Mouse (Mus musculus): ENCODE measurements at regions not wholly inside any gene's neighbourhood (a gene's known extent, or its start where the extent isn't known, plus 50 kb on each side); places are given as distances from the start of the nearest gene placed in this dataset.

DNA sequence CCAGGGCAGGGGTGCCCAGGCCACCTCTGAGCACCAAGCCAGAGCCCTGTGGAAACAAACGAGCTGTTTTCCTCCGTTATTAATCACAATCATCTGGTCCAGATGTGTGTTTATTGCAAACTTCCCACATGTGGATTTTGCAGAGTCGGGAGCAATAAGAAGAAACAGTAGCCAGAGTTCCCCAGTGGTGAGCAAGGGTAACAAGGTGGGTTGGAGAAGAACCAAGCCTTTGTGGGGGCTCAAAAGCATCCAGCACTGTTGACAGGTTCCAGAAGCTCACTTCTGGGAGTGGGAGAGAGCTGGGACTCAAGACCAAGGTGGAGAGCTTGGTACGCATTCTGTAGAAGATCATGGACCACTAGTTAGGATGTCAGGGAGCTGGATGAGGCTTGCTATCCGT is 63.6 kb downstream of the Hif1an start:
- DNase-seq (ENCODE audit: low read depth, low spot score) = no peak

DNA sequence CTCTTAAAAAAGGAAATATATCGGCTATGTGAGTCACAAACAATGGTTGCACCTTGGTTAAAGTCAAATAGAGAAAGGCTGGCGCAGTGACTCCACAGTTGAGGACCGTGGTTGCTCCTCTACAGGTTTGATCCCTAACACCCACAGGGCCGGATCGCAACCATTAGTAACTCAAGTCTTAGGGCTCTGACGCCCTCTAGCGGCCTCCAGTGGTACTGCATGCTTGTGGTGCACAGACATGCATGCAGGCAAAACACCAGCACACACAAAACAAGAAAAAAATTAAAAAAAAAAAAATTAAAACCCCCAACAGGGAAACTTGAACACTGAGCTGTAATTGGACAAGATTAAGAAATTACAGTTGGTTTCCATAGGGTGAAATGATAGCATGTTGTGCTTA is 67.1 kb downstream of the Hif1an start:
- peak; percentile 41 for DNase-seq (ENCODE audit: low read depth, low spot score)

DNA sequence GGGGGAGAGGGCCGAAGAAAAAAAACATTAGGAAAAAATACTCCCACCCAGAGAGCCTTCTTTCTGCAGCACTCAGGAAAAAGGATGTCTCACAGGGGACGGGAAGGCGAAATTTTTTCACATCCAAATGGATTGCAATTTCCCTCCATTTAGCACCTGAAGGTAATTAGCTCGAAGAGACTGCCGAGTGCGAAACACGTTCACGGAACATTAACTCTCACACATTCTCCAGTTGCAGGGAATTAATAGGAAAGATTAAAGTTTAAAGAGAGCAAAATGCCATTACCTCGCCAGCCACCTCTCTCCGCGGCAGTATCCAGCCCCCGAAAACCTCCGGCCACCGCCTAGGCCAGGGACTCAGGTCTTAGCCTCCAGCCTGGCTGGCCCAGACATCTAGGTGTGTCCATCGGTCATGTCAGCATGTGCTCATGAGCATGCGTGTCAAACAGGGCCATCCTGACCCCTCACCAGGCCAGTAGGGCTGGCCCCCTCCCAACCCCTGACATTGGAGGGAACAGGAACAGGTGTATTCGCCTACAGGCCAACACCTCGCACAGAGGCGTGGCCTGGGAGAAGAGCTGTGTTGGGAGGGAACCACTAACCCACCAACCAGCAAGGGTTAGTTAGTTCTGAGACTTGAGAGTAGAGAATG is 68.8 kb downstream of the Hif1an start:
- DNase-seq (ENCODE audit: low read depth, low spot score) = no peak

DNA sequence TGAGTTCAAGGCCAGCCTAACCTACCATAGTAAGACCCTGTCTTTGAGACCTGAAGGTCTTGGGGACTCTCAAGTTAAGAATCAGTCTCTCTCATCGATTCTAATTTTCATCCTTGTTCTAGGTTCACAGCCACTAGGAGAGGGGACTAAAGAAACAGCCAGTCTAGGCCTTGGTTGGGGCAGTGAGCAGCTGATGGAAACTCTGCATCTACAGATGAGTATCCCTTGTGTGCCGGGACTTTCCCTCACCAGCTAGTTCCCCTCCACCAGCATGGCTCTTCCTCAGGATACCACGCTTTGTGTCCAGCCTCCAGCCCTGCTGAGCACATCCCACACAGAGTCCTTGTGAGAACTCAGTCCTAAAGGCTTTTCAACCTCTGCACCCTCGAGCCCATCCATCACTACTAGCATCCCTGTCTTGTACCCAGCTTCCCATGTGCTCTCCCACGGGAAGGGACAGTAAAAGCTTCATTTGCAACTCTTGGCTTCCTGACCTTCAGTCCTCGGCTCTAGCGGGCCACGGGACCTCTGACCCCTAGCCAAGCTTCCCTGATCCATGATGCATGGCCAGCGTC is 74.6 kb downstream of the Hif1an start:
- no peak for DNase-seq (ENCODE audit: low read depth, low spot score)

DNA sequence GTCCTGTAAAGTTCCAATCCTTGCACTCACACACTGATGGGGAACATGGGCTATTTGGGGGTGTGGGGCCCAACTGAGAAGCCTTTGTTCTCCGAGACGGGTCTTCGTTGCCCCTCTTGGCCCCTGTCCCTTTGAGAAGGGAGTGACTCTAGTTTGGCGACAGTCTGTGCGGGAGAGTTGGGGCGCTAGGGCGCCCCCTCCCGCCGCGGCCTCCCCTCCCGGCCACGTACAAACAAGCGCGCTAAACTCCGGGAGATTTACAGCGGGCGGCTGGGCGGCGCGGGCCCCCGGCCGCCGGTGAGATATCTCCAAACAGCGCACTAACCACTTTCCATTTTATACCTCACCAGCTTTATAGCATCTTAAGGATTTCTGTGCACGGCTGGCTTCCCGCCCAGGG is 77.4 kb downstream of the Hif1an start:
- no peak for DNase-seq (ENCODE audit: low read depth, low spot score)

DNA sequence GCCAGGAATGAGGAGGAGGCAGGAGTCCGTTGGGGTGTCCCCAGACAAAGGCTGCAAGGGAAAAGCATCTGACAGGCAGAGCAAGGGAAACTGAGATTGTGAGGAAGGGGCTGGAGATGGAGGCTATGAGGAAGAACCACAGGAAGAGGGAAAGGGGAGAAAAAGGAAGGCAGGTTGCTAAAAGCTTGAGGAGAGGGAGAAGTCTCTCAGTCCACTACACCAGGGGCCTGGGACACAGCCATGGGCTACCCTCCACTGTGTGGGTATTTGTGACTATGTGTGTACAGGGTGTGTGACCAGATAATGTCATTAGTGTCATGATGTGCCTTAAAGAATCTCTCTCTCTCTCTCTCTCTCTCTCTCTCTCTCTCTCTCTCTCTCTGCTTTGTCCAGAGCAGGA is 77.9 kb downstream of the Hif1an start:
- DNase-seq (ENCODE audit: low read depth, low spot score) = no peak

DNA sequence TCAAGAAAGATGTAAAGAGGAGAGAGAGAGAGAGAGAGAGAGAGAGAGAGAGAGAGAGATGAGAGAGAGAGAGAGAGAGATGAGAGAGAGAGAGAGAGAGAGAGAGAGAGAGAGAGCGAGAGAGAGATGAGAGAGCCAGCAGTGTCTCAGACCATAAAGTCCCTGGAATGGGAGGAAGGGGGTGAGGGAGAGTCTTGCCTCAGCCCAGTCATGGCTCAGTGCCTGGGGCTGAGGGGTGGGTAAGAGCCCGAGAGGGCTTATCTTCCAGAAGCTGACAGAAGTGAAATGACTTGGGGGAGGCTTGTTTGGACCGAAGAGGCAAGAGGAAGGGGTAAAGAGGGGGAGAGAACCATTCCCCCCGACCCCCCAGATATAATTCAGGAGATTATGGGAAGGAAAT is 79.6 kb downstream of the Hif1an start:
- no peak for DNase-seq (ENCODE audit: low read depth, low spot score)

DNA sequence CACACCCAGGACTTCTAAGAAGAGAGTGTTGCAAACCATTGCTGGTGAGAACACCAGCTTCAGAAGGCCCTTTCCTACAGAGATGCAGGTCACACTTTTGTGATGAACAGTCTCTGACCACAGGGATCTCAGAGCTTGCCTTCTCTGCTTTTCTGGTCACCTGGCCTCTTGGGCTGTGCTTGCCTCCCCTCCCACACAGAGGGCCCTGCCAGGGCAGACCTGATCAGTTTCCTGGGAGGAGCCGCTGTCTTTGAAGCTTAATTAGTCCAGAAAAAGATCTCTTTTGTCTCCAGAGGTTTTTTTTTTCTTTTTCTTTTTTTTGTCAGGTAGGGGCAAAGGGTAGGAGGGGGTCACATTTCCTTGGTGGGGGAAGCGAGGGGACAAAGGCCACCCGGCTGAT is 81.7 kb downstream of the Hif1an start:
- no peak for DNase-seq (ENCODE audit: low read depth, low spot score)

DNA sequence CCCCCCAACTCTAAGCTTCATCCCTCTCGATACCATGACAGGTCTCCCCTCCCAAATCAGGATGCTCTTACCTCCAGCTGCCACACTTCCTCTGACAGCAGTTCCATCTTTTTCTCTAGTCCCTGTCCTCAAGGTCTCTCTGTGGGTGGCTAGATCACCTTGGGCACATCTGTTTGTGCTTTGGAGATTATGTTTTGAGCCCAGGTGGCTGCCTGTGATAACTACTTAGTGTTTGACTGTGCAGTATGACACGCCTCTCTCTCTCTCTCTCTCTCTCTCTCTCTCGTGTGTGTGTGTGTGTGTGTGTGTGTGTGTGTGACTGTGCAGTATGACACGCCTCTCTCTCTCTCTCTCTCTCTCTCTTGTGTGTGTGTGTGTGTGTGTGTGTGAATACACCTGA is 82.3 kb downstream of the Hif1an start:
- no peak for DNase-seq (ENCODE audit: low read depth, low spot score)

DNA sequence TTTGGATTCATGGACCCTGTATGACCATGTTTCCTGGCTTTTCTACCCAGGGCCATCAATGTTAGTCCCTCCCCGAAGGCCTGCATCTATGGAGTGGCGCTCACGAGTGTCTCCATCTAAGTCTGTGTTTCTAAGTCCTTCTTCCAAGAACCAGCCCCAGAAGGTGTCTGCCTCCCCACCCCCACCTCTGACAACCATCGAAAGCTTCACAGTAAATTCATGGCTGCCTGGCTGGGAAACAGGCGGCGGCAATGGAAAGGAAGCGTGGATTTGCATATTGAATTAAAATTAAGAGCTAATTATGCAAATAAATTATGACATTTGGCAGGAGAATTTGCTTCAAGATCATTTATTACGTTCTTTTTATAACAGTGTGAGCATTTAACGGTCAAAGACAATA is 83.9 kb downstream of the Hif1an start:
- DNase-seq (ENCODE audit: low read depth, low spot score) = no peak

DNA sequence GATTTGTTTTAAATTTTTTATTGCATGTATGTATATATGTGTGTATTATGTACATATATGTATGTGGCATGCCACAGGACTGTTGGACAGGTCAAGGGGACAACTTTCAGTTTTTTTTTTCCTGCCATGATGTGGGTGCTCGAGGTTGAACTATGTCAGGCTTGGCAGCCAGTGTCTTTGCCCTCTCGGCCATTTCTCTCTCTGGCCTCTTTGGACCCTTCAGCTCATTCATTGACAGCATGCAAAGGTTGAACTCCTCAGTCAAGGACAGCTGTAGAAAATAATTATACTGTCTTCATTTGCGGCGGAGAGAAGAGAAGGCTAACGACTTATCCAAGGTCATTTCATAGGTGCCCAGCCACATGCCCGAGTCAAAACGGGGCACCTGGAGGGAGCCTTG is 86.6 kb downstream of the Hif1an start:
- no peak for DNase-seq (ENCODE audit: low read depth, low spot score)

DNA sequence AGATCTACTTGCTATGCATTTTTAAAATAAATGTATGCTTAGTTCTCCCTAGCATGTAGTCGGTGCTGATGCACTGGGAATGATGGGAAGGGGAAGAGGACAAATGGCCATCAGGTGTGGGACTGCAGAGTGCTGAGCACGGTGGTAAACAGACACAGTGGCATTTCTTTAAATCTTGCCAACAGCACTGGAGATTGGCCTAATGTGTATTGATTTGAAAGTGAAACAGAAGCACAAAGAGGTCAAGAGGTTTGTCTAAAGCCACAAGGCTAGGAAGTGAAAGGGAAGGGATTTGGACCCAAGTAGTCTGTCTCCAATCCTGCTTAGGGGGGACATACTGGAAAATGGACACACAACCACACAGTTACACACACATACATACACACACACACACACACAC is 88.2 kb downstream of the Hif1an start:
- no peak for DNase-seq (ENCODE audit: low read depth, low spot score)

DNA sequence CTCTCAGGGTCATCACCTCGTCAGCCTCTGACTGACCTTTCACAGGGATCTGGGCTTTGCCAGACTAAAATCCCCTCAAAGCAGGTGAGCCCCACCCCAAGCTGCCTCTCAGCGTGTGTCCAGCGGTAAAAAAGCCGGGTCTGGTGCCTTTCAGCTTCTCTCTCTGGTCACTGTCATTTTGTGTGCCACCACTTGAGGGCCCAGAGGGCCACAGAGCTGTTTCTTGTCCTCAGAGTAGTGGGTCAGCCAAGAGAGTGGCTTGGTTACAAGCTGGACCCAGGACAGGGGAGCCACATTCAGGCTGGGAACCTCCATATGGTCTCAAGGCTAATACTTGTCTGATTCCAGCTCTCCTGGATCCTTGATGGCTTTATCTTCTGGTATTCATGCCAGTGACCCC is 89.0 kb downstream of the Hif1an start:
- no peak for DNase-seq (ENCODE audit: low read depth, low spot score)

DNA sequence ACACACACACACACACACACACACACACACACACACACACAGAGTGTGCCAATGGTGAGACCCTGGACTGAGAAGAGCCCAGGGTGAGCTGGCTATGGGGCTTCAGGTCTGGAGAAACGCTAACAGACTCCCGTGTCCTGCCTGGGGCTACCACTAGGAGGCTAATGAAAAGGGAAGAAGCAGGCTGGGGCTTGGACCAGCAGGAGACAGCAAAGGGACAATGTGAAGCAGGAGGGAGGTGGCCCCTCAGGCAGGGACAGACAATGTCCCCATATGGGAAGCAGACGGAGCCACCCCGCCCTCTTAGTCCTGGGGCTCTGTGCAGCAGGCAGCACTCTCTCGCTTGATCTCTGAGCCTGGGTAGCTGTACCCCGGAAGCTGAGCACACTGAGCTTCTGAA is 93.1 kb downstream of the Hif1an start:
- DNase-seq (ENCODE audit: low read depth, low spot score) = peak; percentile 44

DNA sequence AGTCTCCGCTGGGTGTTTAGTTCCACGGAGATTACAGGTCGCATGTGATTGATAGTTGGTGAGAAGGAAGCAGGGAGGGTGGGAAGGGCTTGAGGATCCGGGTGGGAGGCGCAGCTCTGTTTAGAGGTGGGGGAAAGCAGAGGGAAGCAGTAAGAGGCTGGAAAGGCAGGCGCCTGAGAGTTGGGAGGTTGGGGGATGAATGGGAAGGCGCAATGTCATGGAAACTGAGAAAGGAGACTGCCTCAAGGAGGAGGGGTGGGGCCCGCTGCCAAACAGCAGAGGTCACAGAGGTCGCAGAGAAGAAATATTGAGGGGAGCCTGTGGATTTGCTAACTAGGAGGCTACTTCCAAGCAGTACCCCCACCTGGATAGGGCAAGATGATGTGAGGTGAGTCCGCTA is 96.5 kb upstream of the Pax2 start:
- DNase-seq (ENCODE audit: low read depth, low spot score) = no peak

DNA sequence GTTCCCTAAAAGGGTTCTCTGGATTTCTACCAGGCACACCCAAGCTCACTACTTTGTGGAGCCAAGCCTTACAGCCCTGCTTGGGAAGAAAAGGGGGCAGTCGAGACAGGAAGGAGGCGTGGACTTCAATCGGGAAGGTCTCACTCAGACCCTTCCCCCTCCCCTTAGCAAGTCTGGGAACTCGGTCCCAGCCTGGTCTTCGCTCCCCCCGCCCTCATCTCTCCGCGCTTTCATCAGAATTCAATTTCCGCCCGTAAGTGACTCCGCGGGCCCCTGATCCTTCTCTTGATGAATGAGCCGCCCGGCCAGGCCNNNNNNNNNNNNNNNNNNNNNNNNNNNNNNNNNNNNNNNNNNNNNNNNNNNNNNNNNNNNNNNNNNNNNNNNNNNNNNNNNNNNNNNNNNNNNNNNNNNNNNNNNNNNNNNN is 86.3 kb upstream of the Pax2 start:
- no peak for DNase-seq (ENCODE audit: low read depth, low spot score)

DNA sequence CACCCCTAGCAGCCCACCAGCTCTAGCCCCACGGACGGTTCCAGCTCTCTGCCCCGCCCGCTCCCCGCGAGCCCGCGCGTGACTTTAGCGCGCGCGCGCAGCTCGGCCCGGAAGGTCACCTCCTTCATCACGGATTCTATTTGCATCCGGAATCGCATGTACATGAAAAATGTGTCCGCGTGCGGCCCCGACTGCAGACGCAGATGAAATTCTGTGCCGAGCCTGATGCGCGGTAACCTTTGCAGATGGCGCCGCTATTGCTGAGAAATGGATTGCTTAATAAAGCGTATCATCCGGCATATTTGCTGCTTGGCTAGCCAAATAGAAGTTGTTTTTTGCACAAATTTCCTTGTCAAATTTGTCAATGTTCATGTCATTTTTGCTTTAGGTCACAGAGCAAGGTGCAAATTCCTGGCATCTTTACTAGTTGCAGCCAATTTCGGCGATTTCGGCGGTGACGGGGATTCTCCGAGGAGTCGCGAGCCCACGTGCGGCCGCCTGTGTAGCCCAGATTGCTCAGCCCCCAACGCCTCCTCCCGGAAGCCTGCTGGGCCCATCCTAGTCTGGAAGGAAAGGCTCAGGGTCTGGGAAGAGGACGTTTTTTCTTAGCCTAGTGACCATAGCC is 81.1 kb upstream of the Pax2 start:
- no peak for DNase-seq (ENCODE audit: low read depth, low spot score)

DNA sequence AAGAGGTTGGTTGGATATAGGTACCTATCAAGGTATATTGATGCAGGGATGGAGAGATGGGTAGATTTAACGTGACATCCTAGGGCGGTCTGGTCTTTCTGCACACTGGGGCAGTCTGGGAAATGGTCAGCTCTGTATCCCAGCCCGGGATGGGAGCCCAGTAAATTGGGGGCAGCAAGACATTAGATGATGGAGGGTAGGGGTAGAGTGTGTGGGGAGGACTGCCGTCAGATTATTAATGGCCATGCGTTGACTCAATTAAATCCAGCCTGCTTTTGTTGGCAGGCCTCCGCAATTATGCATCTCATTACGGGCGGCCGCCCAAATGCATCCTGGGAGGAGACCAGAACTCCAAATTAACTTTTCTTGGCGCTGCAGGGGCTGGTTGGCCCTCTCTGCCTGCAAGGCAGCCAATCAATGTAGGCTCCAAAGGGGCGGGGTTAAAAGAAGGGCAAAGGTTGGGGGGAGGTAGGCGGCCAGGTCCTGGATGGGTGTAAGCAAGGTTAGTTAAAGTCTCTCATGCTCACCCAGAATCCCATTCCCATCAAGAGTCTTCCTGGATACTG is 79.2 kb upstream of the Pax2 start:
- DNase-seq (ENCODE audit: low read depth, low spot score) = no peak

DNA sequence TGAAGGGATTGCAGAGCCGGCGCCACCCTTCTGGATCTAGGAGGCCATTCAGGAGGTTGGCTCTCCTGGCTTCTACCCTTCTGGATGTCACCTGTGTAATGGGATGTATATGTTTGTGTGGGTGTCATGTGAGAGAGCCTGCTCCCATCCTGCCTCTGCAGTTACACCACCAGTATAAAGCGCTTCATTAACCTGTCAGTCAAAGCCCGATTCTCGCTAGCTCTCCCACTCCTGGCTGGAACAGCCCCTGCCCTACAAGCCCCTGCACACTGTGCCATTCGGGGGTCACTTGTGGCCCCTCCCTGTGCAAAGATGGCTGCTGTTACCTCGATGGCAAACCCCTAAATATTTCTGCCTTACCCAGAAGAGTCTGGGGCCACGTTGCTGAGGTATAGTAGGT is 78.5 kb upstream of the Pax2 start:
- no peak for DNase-seq (ENCODE audit: low read depth, low spot score)

DNA sequence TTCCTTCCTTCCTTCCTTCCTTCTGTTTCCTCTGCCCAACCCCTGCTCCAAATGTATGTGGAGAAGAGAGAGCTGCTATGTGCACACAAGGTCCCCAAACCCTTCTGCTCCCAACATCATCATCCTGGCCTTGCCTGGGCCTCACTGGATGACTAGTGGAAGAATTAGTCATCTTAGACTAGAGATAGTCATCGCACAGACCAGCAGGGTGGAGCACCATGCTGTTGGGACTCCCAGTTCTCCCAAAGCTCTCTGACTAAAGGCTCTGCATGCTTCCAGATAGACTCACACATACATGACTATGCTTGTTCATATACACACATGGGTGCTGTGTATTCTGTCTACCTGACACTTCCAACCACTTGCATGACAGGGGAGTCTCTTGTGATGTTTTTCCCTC is 77.2 kb upstream of the Pax2 start:
- DNase-seq (ENCODE audit: low read depth, low spot score) = no peak

DNA sequence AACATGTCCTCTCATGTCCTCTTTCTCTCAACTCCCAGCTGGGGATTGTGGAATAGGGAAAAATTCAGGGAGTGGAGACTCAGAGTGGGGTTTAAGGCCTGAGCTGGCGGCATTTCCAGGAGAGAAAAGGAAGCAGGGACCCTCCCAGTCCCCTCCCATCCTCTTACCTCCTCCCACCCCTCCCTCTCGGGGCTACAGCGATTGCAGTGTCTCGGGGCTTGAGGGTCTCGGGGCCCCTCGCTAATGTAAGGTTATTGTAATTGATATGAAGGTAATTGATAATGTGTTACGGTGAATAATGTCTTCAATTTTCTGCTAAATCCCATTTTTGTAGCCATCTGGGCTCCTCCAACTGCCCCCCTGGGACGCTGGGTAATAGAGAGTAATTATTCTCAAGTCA is 74.2 kb upstream of the Pax2 start:
- no peak for DNase-seq (ENCODE audit: low read depth, low spot score)

DNA sequence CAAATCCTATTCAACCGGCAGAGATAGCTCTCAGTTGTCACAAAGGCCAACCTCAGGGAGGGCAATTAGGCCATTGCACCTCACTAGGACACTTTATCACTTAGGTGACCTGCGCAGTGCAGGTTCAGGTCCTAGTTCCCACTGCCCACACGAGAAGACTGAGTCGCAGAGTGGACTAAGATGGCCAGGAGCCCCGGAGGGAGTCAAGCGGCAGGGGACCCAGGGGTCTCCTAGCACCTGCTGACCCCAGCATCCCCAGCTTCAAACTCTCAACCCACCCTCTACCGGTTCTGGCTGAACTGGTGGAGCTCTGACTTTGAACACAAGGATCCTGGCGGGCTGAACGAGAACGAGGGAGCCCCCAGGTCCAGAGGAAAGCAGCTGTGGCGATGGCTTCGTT is 72.7 kb upstream of the Pax2 start:
- no peak for DNase-seq (ENCODE audit: low read depth, low spot score)

DNA sequence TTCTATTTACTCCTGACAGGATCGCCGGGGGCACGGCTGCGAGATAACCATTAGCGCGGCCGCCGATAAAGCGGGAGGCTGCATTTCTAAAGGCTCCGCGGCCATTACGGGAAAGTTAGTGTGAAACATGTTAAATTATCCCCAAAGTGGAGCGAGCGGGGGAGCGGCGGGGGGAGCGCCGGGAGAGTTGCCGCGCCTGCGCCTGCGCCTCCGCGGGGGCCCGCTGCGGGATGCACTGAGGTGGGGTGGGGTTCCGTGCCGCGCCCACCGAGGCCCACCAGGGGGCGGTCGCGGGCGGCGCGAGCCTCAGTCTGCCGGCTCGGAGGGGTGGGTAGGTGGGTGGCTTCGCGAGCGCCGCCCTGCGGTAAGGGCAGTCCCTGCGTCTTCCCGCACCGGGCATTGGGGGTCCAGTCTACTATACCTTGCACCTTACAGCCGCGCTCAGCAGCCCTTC is 71.8 kb upstream of the Pax2 start:
- DNase-seq (ENCODE audit: low read depth, low spot score) = peak; percentile 32
